Mouse (Mus musculus) liver, embryonic 16.5 days (tissue): ENCODE data around the gene Stt3b. TPM values are rescaled to one million over a fixed set of nuclear protein-coding genes. Genes with fewer than 3 reads are reported as not detected.

Experiments
- ATAC-seq: fragments of 200-750 bp; cut with Nextera tagmentation; 2 replicates; pipeline ENCODE4 v1.8.0; 2017; ENCODE audit warnings: low read depth, mild to moderate bottlenecking, moderate number of reproducible peaks, moderate library complexity
- H3K27ac ChIP-seq: fragments of 300-500 bp; sonication (generic); 2 replicates; pipeline ENCODE4 v1.5.1; 2014; ENCODE audit warnings: mild to moderate bottlenecking, low read length
- H3K27me3 ChIP-seq: fragments of 300-500 bp; sonication (generic); 2 replicates; pipeline ENCODE4 v1.6.1; 2014; ENCODE audit warnings: low read depth, low read length, mixed read lengths; ENCODE audit not compliant: control insufficient read depth, insufficient read depth
- H3K36me3 ChIP-seq: fragments of 300-500 bp; sonication (generic); 2 replicates; pipeline ENCODE4 v1.6.1; 2014; ENCODE audit warnings: mild to moderate bottlenecking; ENCODE audit not compliant: control insufficient read depth, insufficient read depth
- H3K4me1 ChIP-seq: fragments of 300-500 bp; sonication (generic); 2 replicates; pipeline ENCODE4 v1.6.1; 2014; ENCODE audit warnings: low read depth, low read length, mixed read lengths; ENCODE audit not compliant: control insufficient read depth
- H3K4me2 ChIP-seq: fragments of 300-500 bp; sonication (generic); 2 replicates; pipeline ENCODE4 v1.6.1; 2014; ENCODE audit warnings: low read depth, low read length, mixed read lengths
- H3K4me3 ChIP-seq: fragments of 300-500 bp; sonication (generic); 2 replicates; pipeline ENCODE4 v1.5.1; 2014; ENCODE audit warnings: low read depth, mild to moderate bottlenecking, low read length
- H3K9ac ChIP-seq: fragments of 300-500 bp; sonication (generic); 2 replicates; pipeline ENCODE4 v1.6.1; 2014; ENCODE audit warnings: low read depth, low read length
- H3K9me3 ChIP-seq: fragments of 300-500 bp; sonication (generic); replicated peaks from 2 replicates; pipeline ENCODE4 v1.6.1; 2016; ENCODE audit warnings: low read length; ENCODE audit not compliant: control insufficient read depth
- WGBS: fragments of 180-500 bp; shearing (Covaris S2); extraction: QIAGEN DNeasy Blood & Tissue Kit; methylation state at CpG from one replicate; pipeline ENCODE4 v1.1.7; 2014; ENCODE audit not compliant: insufficient replicate concordance; 5-methylcytosine and 5-hydroxymethylcytosine counted together
- polyA plus RNA-seq: library from polyadenylated mRNA; unstranded; fragments of >200 nt; fragmentation: Nextera tagmentation; extraction: Ambion mirVana; gene quantifications from 2 replicates; pipeline ENCODE4 v1.2.1, GENCODE M21; 2015

Stt3b gene
- polyA plus RNA-seq, 1 experiment from 2014 or later = 62.9 TPM

GRCm38 (mm10) chr9:115205491-115205890, 104.7 kb downstream of the Stt3b start:
- H3K4me1 ChIP-seq = peaks cover 16% of the 10 kb centered on the region
- ATAC-seq = no peak
- H3K36me3 ChIP-seq = no peaks in the 10 kb centered on the region
- no peaks in the 10 kb centered on the region for H3K27me3 ChIP-seq
- no peak overlapping the region for H3K27ac ChIP-seq
- no peak overlapping the region for H3K9ac ChIP-seq
- no peak overlapping the region for H3K4me3 ChIP-seq
- no peak overlapping the region for H3K4me2 ChIP-seq
- WGBS = 12% methylated on average over 6 of the region's 6 CpGs
- no peaks in the 10 kb centered on the region for H3K9me3 ChIP-seq

GRCm38 (mm10) chr9:115203136-115203535, 107.1 kb downstream of the Stt3b start:
- peaks cover 10% of the 10 kb centered on the region; the same call in 1 of the 2 replicates for H3K4me1 ChIP-seq
- H3K27ac ChIP-seq = no peak overlapping the region
- no peak overlapping the region for H3K9ac ChIP-seq
- no peak for ATAC-seq
- no peak overlapping the region for H3K4me2 ChIP-seq
- WGBS = 21% methylated on average over 6 of the region's 6 CpGs
- H3K36me3 ChIP-seq = no peaks in the 10 kb centered on the region
- no peaks in the 10 kb centered on the region for H3K27me3 ChIP-seq
- H3K4me3 ChIP-seq = no peak overlapping the region
- H3K9me3 ChIP-seq = no peaks in the 10 kb centered on the region

GRCm38 (mm10) chr9:115201264-115201663, 109.0 kb downstream of the Stt3b start:
- no peaks in the 10 kb centered on the region for H3K27me3 ChIP-seq
- no peak overlapping the region for H3K27ac ChIP-seq
- H3K4me1 ChIP-seq = peaks cover 10% of the 10 kb centered on the region; the same call in 1 of the 2 replicates
- no peaks in the 10 kb centered on the region for H3K36me3 ChIP-seq
- WGBS = 73% methylated on average over 6 of the region's 6 CpGs
- no peaks in the 10 kb centered on the region for H3K9me3 ChIP-seq
- H3K4me3 ChIP-seq = no peak overlapping the region
- H3K4me2 ChIP-seq = no peak overlapping the region
- no peak overlapping the region for H3K9ac ChIP-seq
- ATAC-seq = no peak

GRCm38 (mm10) chr9:115200166-115200862, 109.9 kb downstream of the Stt3b start:
- H3K4me1 ChIP-seq = peaks cover 3% of the 10 kb centered on the region; the same call in 1 of the 2 replicates
- WGBS = 59% methylated on average over 15 of the region's 15 CpGs
- H3K9ac ChIP-seq = no peak overlapping the region
- no peak for ATAC-seq
- no peak overlapping the region for H3K27ac ChIP-seq
- H3K36me3 ChIP-seq = no peaks in the 10 kb centered on the region
- H3K4me3 ChIP-seq = no peak overlapping the region
- H3K9me3 ChIP-seq = no peaks in the 10 kb centered on the region
- no peaks in the 10 kb centered on the region for H3K27me3 ChIP-seq
- no peak overlapping the region for H3K4me2 ChIP-seq

GRCm38 (mm10) chr9:115197082-115197481, 113.1 kb downstream of the Stt3b start:
- H3K36me3 ChIP-seq = no peaks in the 10 kb centered on the region
- no peaks in the 10 kb centered on the region for H3K9me3 ChIP-seq
- no peak overlapping the region for H3K4me2 ChIP-seq
- peaks cover 3% of the 10 kb centered on the region; the same call in 1 of the 2 replicates for H3K4me1 ChIP-seq
- H3K27me3 ChIP-seq = no peaks in the 10 kb centered on the region
- H3K9ac ChIP-seq = no peak overlapping the region
- no peak overlapping the region for H3K27ac ChIP-seq
- WGBS = 69% methylated on average over 7 of the region's 7 CpGs
- no peak for ATAC-seq
- no peak overlapping the region for H3K4me3 ChIP-seq

- no peaks in the 10 kb centered on the region for H3K36me3 ChIP-seq
- H3K9me3 ChIP-seq = no peaks in the 10 kb centered on the region
- H3K27me3 ChIP-seq = no peaks in the 10 kb centered on the region
- peaks cover 4% of the 10 kb centered on the region for H3K4me1 ChIP-seq
- H3K27ac ChIP-seq = no peak overlapping the region
- 68% methylated on average over 3 of the region's 3 CpGs for WGBS
- H3K9ac ChIP-seq = no peak overlapping the region
- no peak for ATAC-seq
- H3K4me2 ChIP-seq = no peak overlapping the region
- H3K4me3 ChIP-seq = no peak overlapping the region
Observed at GRCm38 (mm10) chr9:115192890-115193289, 117.3 kb downstream of the Stt3b start.
